Mouse (Mus musculus) cortical plate, adult 2 months (tissue): ENCODE results near the gene Eif3l.

ENCODE experiments used
- CTCF ChIP-seq: fragments of 200-500 bp; IDR thresholded peaks from 2 replicates; pipeline ENCODE4 v1.5.1; 2011; ENCODE audit warnings: mild to moderate bottlenecking, control low read depth, low read length; ENCODE audit not compliant: insufficient read depth; ENCODE audit errors: extremely low read depth
- POLR2A ChIP-seq: fragments of 200-500 bp; IDR thresholded peaks from 2 replicates; pipeline ENCODE4 v1.6.1; 2011; ENCODE audit warnings: mild to moderate bottlenecking, low read length, control low read depth; ENCODE audit not compliant: insufficient read depth; ENCODE audit errors: extremely low read depth

- TF ChIP-seq CTCF (no peak), POLR2A (no peak)
Measured at GRCm38 (mm10) chr15:79130782-79131181, 55.8 kb downstream of the Eif3l start.
